Mouse (Mus musculus): ENCODE measurements around the gene Cyp2d22. TPM values are rescaled to one million over a fixed set of nuclear protein-coding genes. Genes with fewer than 3 reads are reported as not detected.

The Cyp2d22 gene
- polyA plus RNA-seq, 1 experiment from 2014 or later = 5.5 TPM

GRCm38 (mm10) chr15:82385729-82386128, 5.7 kb upstream of the Cyp2d22 start:
- no peak for DNase-seq
- Histone ChIP-seq H3K4me3 (ENCODE audit: low read depth, low read length) (no peak overlapping the region), H3K27ac (ENCODE audit: low read depth) (no peak overlapping the region), H3K9ac (no peak overlapping the region), H3K27me3 (ENCODE audit: insufficient read depth, low read length) (no peaks in the 10 kb centered on the region), H3K4me1 (ENCODE audit: insufficient read depth) (no peaks in the 10 kb centered on the region), H3K9me3 (ENCODE audit: low read depth, low read length) (no peaks in the 10 kb centered on the region), H3K4me2 (no peak overlapping the region), H3K36me3 (ENCODE audit: insufficient read depth) (no peaks in the 10 kb centered on the region)
- ATAC-seq (ENCODE audit: insufficient read depth) = no peak
- 78% methylated on average over 2 of the region's 2 CpGs for WGBS
- TF ChIP-seq CTCF (IDR thresholded peaks at IDR 0.05; ENCODE audit: low read depth) = no peak

- H3K4me3 ChIP-seq (ENCODE audit: low read depth, low read length) = no peak overlapping the region
- 90% methylated on average over 2 of the region's 2 CpGs for WGBS
These were observed 2.4 kb upstream of the Cyp2d22 start for GRCm38 (mm10) chr15:82382441-82382840.

GRCm38 (mm10) chr15:82380714-82381062, 628 bp upstream of the Cyp2d22 start:
- H3K36me3 ChIP-seq (ENCODE audit: insufficient read depth) = no peaks in the 10 kb centered on the region
- peaks cover 3% of the 10 kb centered on the region; the same call in 1 of the 2 replicates for H3K4me1 ChIP-seq (ENCODE audit: insufficient read depth)
- 23% methylated on average over 7 of the region's 7 CpGs for WGBS
- no peak for TF ChIP-seq CTCF (IDR thresholded peaks at IDR 0.05; ENCODE audit: low read depth)
- no peak overlapping the region for H3K9ac ChIP-seq
- DNase-seq = no peak
- no peaks in the 10 kb centered on the region for H3K27me3 ChIP-seq (ENCODE audit: insufficient read depth, low read length)
- no peak for ATAC-seq (ENCODE audit: insufficient read depth)
- no peak overlapping the region for H3K27ac ChIP-seq (ENCODE audit: low read depth)
- no peaks in the 10 kb centered on the region for H3K9me3 ChIP-seq (ENCODE audit: low read depth, low read length)
- peak overlapping the region; percentile 42 for H3K4me3 ChIP-seq (ENCODE audit: low read depth, low read length)
- peak overlapping the region; percentile 65 for H3K4me2 ChIP-seq

More at GRCm38 (mm10) chr15:82382441-82382840, 2.4 kb upstream of the Cyp2d22 start:
- no peak for DNase-seq
- H3K36me3 ChIP-seq (ENCODE audit: insufficient read depth) = no peaks in the 10 kb centered on the region
- H3K9ac ChIP-seq = no peak overlapping the region
- H3K27me3 ChIP-seq (ENCODE audit: insufficient read depth, low read length) = no peaks in the 10 kb centered on the region
- H3K4me1 ChIP-seq (ENCODE audit: insufficient read depth) = peaks cover 3% of the 10 kb centered on the region; the same call in 1 of the 2 replicates
- no peak for TF ChIP-seq CTCF (IDR thresholded peaks at IDR 0.05; ENCODE audit: low read depth)
- no peak overlapping the region for H3K27ac ChIP-seq (ENCODE audit: low read depth)
- H3K4me2 ChIP-seq = no peak overlapping the region
- no peak for ATAC-seq (ENCODE audit: insufficient read depth)
- no peaks in the 10 kb centered on the region for H3K9me3 ChIP-seq (ENCODE audit: low read depth, low read length)

GRCm38 (mm10) chr15:82379511-82379870, 569 bp downstream of the Cyp2d22 start:
- Histone ChIP-seq H3K9ac (peak overlapping the region; percentile 49), H3K4me2 (peak overlapping the region; percentile 65), H3K4me1 (ENCODE audit: insufficient read depth) (peaks cover 3% of the 10 kb centered on the region; the same call in 1 of the 2 replicates), H3K36me3 (ENCODE audit: insufficient read depth) (no peaks in the 10 kb centered on the region), H3K9me3 (ENCODE audit: low read depth, low read length) (no peaks in the 10 kb centered on the region), H3K27me3 (ENCODE audit: insufficient read depth, low read length) (no peaks in the 10 kb centered on the region), H3K27ac (ENCODE audit: low read depth) (peak overlapping the region; percentile 68; the same call in 1 of the 2 replicates), H3K4me3 (ENCODE audit: low read depth, low read length) (peak overlapping the region; percentile 42)
- WGBS = 14% methylated on average over 7 of the region's 7 CpGs
- no peak for TF ChIP-seq CTCF (IDR thresholded peaks at IDR 0.05; ENCODE audit: low read depth)
- DNase-seq (no peak), ATAC-seq (ENCODE audit: insufficient read depth) (no peak)

GRCm38 (mm10) chr15:82378261-82379180, 1.5 kb downstream of the Cyp2d22 start:
- TF ChIP-seq CTCF (IDR thresholded peaks at IDR 0.05; ENCODE audit: low read depth) = no peak
- H3K27me3 ChIP-seq (ENCODE audit: insufficient read depth, low read length) = no peaks in the 10 kb centered on the region
- peak overlapping the region; percentile 3 for H3K27ac ChIP-seq (ENCODE audit: low read depth)
- DNase-seq = peak; percentile 38
- H3K9me3 ChIP-seq (ENCODE audit: low read depth, low read length) = no peaks in the 10 kb centered on the region
- 26% methylated on average over 15 of the region's 15 CpGs for WGBS
- H3K4me2 ChIP-seq = peak overlapping the region; percentile 65
- no peaks in the 10 kb centered on the region; the same call in 1 of the 2 replicates for H3K36me3 ChIP-seq (ENCODE audit: insufficient read depth)
- peaks cover 3% of the 10 kb centered on the region; the same call in 1 of the 2 replicates for H3K4me1 ChIP-seq (ENCODE audit: insufficient read depth)
- H3K9ac ChIP-seq = no peak overlapping the region
- ATAC-seq (ENCODE audit: insufficient read depth) = no peak
- no peak overlapping the region for H3K4me3 ChIP-seq (ENCODE audit: low read depth, low read length)

- Histone ChIP-seq H3K4me1 (ENCODE audit: insufficient read depth) (peaks cover 3% of the 10 kb centered on the region; the same call in 1 of the 2 replicates), H3K9ac (no peak overlapping the region), H3K4me3 (ENCODE audit: low read depth, low read length) (no peak overlapping the region), H3K9me3 (ENCODE audit: low read depth, low read length) (no peaks in the 10 kb centered on the region), H3K27me3 (ENCODE audit: insufficient read depth, low read length) (no peaks in the 10 kb centered on the region), H3K4me2 (no peak overlapping the region; the same call in 1 of the 2 replicates), H3K27ac (ENCODE audit: low read depth) (no peak overlapping the region; the same call in 1 of the 2 replicates), H3K36me3 (ENCODE audit: insufficient read depth) (no peaks in the 10 kb centered on the region; the same call in 1 of the 2 replicates)
- WGBS = 42% methylated on average over 5 of the region's 5 CpGs
- ATAC-seq (ENCODE audit: insufficient read depth) (no peak), DNase-seq (no peak)
- TF ChIP-seq CTCF (IDR thresholded peaks at IDR 0.05; ENCODE audit: low read depth) = no peak
These were observed 2.4 kb downstream of the Cyp2d22 start for GRCm38 (mm10) chr15:82377701-82378100.
